ENCODE assay signal across 9 mouse cellular contexts in the genomic region with DNA sequence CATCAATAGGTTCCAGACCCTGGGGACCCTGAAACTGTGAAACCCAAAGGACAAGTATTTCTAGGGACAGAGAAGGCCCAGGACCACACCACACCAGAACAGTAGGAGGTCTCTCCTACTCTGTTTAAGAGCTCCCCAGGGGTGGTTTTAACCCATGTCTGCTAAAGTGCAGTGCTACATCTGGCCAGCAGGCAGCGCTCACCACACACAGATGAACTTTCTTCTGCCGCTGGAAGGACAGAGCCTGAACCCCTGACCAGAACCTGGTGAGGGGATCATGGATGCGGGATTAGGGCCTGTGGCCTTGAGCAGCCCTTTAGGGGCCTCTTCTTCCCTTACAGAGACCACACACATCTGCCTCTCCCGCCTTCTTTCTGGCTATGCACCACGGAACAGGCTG. TPM values are rescaled to one million over a fixed set of nuclear protein-coding genes. Genes with fewer than 3 reads are reported as not detected.
DNase-seq lines count a peak whose midpoint lies in the region; ATAC-seq and TF ChIP-seq lines count a peak whose summit lies in the region.
"Had no signal": no experiment of that assay in that cellular context is flagged by ENCODE, and none has a peak within 500 bp of the region (broad histone marks: within the 10 kb centered on the region; RNA-seq: fewer than 3 reads in every experiment).

No protein-coding gene starts in this region.

- H3K36me3 ChIP-seq in heart, adult 2 months (ENCODE audit: control insufficient read depth, insufficient read depth, low read length): no peaks in the 10 kb centered on the region
- no peaks in the 10 kb centered on the region for H3K36me3 ChIP-seq in heart, embryonic 11.5 days (ENCODE audit: control insufficient read depth, insufficient read depth, low read length)
- H3K36me3 ChIP-seq in hindbrain, embryonic 11.5 days (ENCODE audit: control insufficient read depth, insufficient read depth, low read length): no peaks in the 10 kb centered on the region
- no peaks in the 10 kb centered on the region for H3K36me3 ChIP-seq in midbrain, embryonic 15.5 days (replicated peaks)

- no peak overlapping the region for H3K4me3 ChIP-seq in heart, adult 2 months
- H3K4me3 ChIP-seq in heart, embryonic 11.5 days (ENCODE audit: low read depth, low read length): no peak overlapping the region
- no peak overlapping the region for H3K4me3 ChIP-seq in hindbrain, embryonic 11.5 days (ENCODE audit: low read depth, low read length)
- no peak overlapping the region for H3K4me3 ChIP-seq in midbrain, embryonic 15.5 days
- H3K4me3 ChIP-seq: megakaryocyte, embryonic 14.5 days had no signal

- peak; percentile 83 for TF ChIP-seq EP300 in heart, adult 2 months (IDR thresholded peaks at IDR 0.05; ENCODE audit: insufficient read depth, low read depth, low read length)

- H3K9ac ChIP-seq in heart, adult 2 months (ENCODE audit: low read depth, low read length): no peak overlapping the region
- H3K9ac ChIP-seq in heart, embryonic 11.5 days (ENCODE audit: low read depth, low read length): no peak overlapping the region
- no peak overlapping the region for H3K9ac ChIP-seq in hindbrain, embryonic 11.5 days (ENCODE audit: low read depth, low read length)
- H3K9ac ChIP-seq in midbrain, embryonic 15.5 days: no peak overlapping the region

- H3K4me1 ChIP-seq in heart, adult 2 months (ENCODE audit: control insufficient read depth, insufficient read depth, low read length): peaks cover 5% of the 10 kb centered on the region
- peaks cover 4% of the 10 kb centered on the region; the same call in 1 of the 2 replicates for H3K4me1 ChIP-seq in heart, embryonic 11.5 days (ENCODE audit: control insufficient read depth, insufficient read depth, low read length)
- no peaks in the 10 kb centered on the region for H3K4me1 ChIP-seq in hindbrain, embryonic 11.5 days (replicated peaks; ENCODE audit: control insufficient read depth, insufficient read depth, low read length)
- peaks cover 8% of the 10 kb centered on the region for H3K4me1 ChIP-seq in midbrain, embryonic 15.5 days

- no peak overlapping the region for H3K4me2 ChIP-seq in heart, embryonic 11.5 days
- H3K4me2 ChIP-seq in hindbrain, embryonic 11.5 days (replicated peaks; ENCODE audit: low read depth, low read length): no peak overlapping the region
- no peak overlapping the region for H3K4me2 ChIP-seq in midbrain, embryonic 15.5 days

- H3K9me3 ChIP-seq in heart, embryonic 11.5 days (replicated peaks; ENCODE audit: control insufficient read depth, low read length): no peaks in the 10 kb centered on the region
- H3K9me3 ChIP-seq in hindbrain, embryonic 11.5 days (ENCODE audit: control insufficient read depth, low read length): no peaks in the 10 kb centered on the region
- no peaks in the 10 kb centered on the region for H3K9me3 ChIP-seq in midbrain, embryonic 15.5 days

- no peaks in the 10 kb centered on the region; the same call in 1 of the 2 replicates for H3K27me3 ChIP-seq in heart, adult 2 months (ENCODE audit: control insufficient read depth, insufficient read depth, low read length)
- peaks cover 12% of the 10 kb centered on the region for H3K27me3 ChIP-seq in heart, embryonic 11.5 days (ENCODE audit: control insufficient read depth, insufficient read depth, low read length)
- no peaks in the 10 kb centered on the region for H3K27me3 ChIP-seq in hindbrain, embryonic 11.5 days (ENCODE audit: control insufficient read depth, insufficient read depth, low read length)
- 0 out of 2 replicates have a peak, but pooled peaks cover 4% of the 10 kb centered on the region for H3K27me3 ChIP-seq in midbrain, embryonic 15.5 days (replicated peaks)

- peak; percentile 70 to 85 for DNase-seq in heart, adult 2 months
- DNase-seq in adrenal gland, postnatal 4 days (ENCODE audit: low spot score in 2 of 2): peak; percentile 33 to 71
- peak; percentile 82 for DNase-seq in hindbrain, embryonic 11.5 days (ENCODE audit: low spot score)
- DNase-seq in left cerebral cortex, postnatal 10 days (ENCODE audit: extremely low spot score in 1 of 2, low spot score in 2 of 2): peak; percentile 74 to 76
- DNase-seq in spleen, adult 18-20 months: peak; percentile 53 to 78

- TF ChIP-seq POLR2A in heart, adult 2 months (IDR thresholded peaks at IDR 0.05; ENCODE audit: insufficient read depth, low read depth, low read length): no peak

- H3K79me2 ChIP-seq in heart, adult 2 months (replicated peaks; ENCODE audit: control insufficient read depth, insufficient read depth, low read length): no peaks in the 10 kb centered on the region

- intact Hi-C loops in heart, adult 2 months (cut with DNase I): loop anchor here (1.0 to 5.0 kb wide), 3 partner anchors 97 to 229 kb away; no protein-coding TSS in a partner anchor
- intact Hi-C loops in left cerebral cortex, postnatal 10 days (cut with DNase I): loop anchor here (2.0 kb wide), 1 partner anchor 121 kb away; no protein-coding TSS in a partner anchor

- 25% methylated on average over 5 of the region's 5 CpGs for WGBS in heart, adult 2 months
- 17% methylated on average over 5 of the region's 5 CpGs for WGBS in heart, embryonic 11.5 days (ENCODE audit: insufficient replicate concordance)
- 20% methylated on average over 5 of the region's 5 CpGs for WGBS in hindbrain, embryonic 11.5 days
- WGBS in midbrain, embryonic 15.5 days: 13% methylated on average over 5 of the region's 5 CpGs

- H3K27ac ChIP-seq in heart, adult 2 months: no peak overlapping the region
- no peak overlapping the region for H3K27ac ChIP-seq in heart, embryonic 11.5 days (ENCODE audit: low read depth, low read length)
- no peak overlapping the region for H3K27ac ChIP-seq in hindbrain, embryonic 11.5 days (ENCODE audit: low read depth, low read length)
- no peak overlapping the region for H3K27ac ChIP-seq in midbrain, embryonic 15.5 days

- no peak; the same call in 1 of the 2 replicates for TF ChIP-seq CTCF in heart, adult 2 months (IDR thresholded peaks at IDR 0.05)

- ATAC-seq in heart, embryonic 11.5 days (replicated peaks; ENCODE audit: insufficient number of reproducible peaks, low FRiP score, low TSS enrichment): no peak
- 0 out of 2 replicates have a peak, but pooled peaks have one; percentile 22 for ATAC-seq in erythroid progenitor cell, adult 5-6 weeks (replicated peaks; ENCODE audit: low FRiP score, poor library complexity, severe bottlenecking)
- peak; percentile 30; the same call in 1 of the 2 replicates for ATAC-seq in hindbrain, embryonic 11.5 days (ENCODE audit: low FRiP score)
- ATAC-seq in midbrain, embryonic 15.5 days (replicated peaks): peak; percentile 61

RNA-seq across cellular contexts. Expression of gene Cyth4, which starts 26.6 kb away (rescaled TPM):
- total RNA-seq in heart, adult 2 months (2021): 1 to 10 TPM; 6.1 to 6.7 TPM
- polyA plus RNA-seq in heart, adult 2 months (2012; rRNA removed): 9.3 and 12.8 TPM in 2 replicates
- 1.3 and 2.0 TPM in 2 replicates for polyA plus RNA-seq in heart, embryonic 11.5 days (2014; fragmentation: Nextera tagmentation; extraction: Ambion mirVana)
- 1 to 10 TPM; 8.2 to 9.5 TPM for total RNA-seq in adrenal gland, postnatal 4 days (2021)
- total RNA-seq in erythroid progenitor cell, adult 5-6 weeks (2015; ENCODE audit: low replicate concordance): 11.2 and 18.4 TPM in 2 replicates
- 16.3 and 20.8 TPM in 2 replicates for total RNA-seq in erythroid progenitor cell, adult 5-6 weeks (2017; ENCODE audit: low replicate concordance)
- polyA plus RNA-seq in hindbrain, embryonic 11.5 days (2014; fragmentation: Nextera tagmentation; extraction: Ambion mirVana): 2.1 and 4.4 TPM in 2 replicates
- 10 to 100 TPM; 10.4 to 11.6 TPM for total RNA-seq in left cerebral cortex, postnatal 10 days (2021)
- polyA plus RNA-seq in midbrain, embryonic 15.5 days (2015; fragmentation: Nextera tagmentation; extraction: Ambion mirVana): 5.6 and 6.4 TPM in 2 replicates

RNA-seq across cellular contexts. Expression of gene Rac2, which starts 50.8 kb away (rescaled TPM):
- 1 to 10 TPM; 4.5 to 8.7 TPM for total RNA-seq in heart, adult 2 months (2021)
- polyA plus RNA-seq in heart, adult 2 months (2012; rRNA removed): 7.7 and 44.7 TPM in 2 replicates
- 3.4 and 9.2 TPM in 2 replicates for polyA plus RNA-seq in heart, embryonic 11.5 days (2014; fragmentation: Nextera tagmentation; extraction: Ambion mirVana)
- 10 to 100 TPM in 1 of 2 experiments, 1 to 10 TPM in 1; 9.4 to 10.4 TPM for total RNA-seq in adrenal gland, postnatal 4 days (2021)
- 126 and 259 TPM in 2 replicates for total RNA-seq in erythroid progenitor cell, adult 5-6 weeks (2015; ENCODE audit: low replicate concordance)
- total RNA-seq in erythroid progenitor cell, adult 5-6 weeks (2017; ENCODE audit: low replicate concordance): 61.6 and 79.4 TPM in 2 replicates
- 6.4 and 7.6 TPM in 2 replicates for polyA plus RNA-seq in hindbrain, embryonic 11.5 days (2014; fragmentation: Nextera tagmentation; extraction: Ambion mirVana)
- 1 to 10 TPM; 1.6 to 2.1 TPM for total RNA-seq in left cerebral cortex, postnatal 10 days (2021)
- 7.4 and 8.4 TPM in 2 replicates for polyA plus RNA-seq in midbrain, embryonic 15.5 days (2015; fragmentation: Nextera tagmentation; extraction: Ambion mirVana)

Comparison
In these comparisons a context has a peak if more than half of its experiments do, and no peak if none do; other contexts are left out.
1. RNA of gene Rac2, which starts 50.8 kb away (total RNA-seq): 61.6 to 259 TPM in erythroid progenitor cell, adult 5-6 weeks; 9.4 to 10.4 TPM in adrenal gland, postnatal 4 days, 4.5 to 8.7 TPM in heart, adult 2 months and 1.6 to 2.1 TPM in left cerebral cortex, postnatal 10 days; every median in the first group is over 4 times any median in the second.
2. Peak in every context shown above with its lines, with median percentiles within 50 percentile points of each other: DNase-seq.